Mouse (Mus musculus): ENCODE results near the gene Dcaf6. TPM values are rescaled to one million over a fixed set of nuclear protein-coding genes. Genes with fewer than 3 reads are reported as not detected.

The Dcaf6 gene
- polyA plus RNA-seq, 1 experiment from 2014 or later = 17.4 TPM

DNA sequence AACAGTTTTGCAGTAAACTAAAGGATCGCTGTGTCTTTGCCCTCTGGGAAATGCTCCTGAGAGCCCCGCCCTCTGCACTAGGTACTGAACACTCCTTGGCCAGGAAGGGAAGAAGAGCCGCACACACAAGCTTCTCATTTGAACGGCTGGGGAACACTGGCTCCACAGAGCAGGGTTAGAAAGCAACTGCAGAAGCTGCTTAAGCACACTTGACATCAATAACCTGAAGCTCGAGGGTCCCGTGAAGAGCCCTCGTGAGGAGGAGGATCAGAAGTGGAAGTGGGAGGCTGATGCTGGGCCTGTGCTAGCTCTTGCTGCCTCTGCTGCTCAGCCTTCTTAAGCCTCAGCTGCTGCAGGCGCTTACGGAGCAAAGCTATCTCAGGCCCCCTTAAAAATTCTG is 86.4 kb downstream of the Dcaf6 start:
- no peak overlapping the region for H3K4me2 ChIP-seq (ENCODE audit: low read depth, low read length)
- DNase-seq = no peak
- H3K27ac ChIP-seq (ENCODE audit: low read depth) = no peak overlapping the region
- WGBS (ENCODE audit: insufficient replicate concordance) = 83% methylated on average over 9 of the region's 9 CpGs
- H3K9ac ChIP-seq (replicated peaks) = no peak overlapping the region
- H3K9me3 ChIP-seq (ENCODE audit: low read length) = no peaks in the 10 kb centered on the region
- H3K4me1 ChIP-seq (ENCODE audit: insufficient read depth) = no peaks in the 10 kb centered on the region
- H3K27me3 ChIP-seq (ENCODE audit: insufficient read depth, low read length) = no peaks in the 10 kb centered on the region
- ATAC-seq = no peak
- H3K4me3 ChIP-seq (ENCODE audit: low read depth, low read length) = no peak overlapping the region
- TF ChIP-seq CTCF (IDR thresholded peaks at IDR 0.05; ENCODE audit: low read depth) (no peak), EP300 (IDR thresholded peaks at IDR 0.05; ENCODE audit: low read depth) (no peak)
- peaks cover 3% of the 10 kb centered on the region; the same call in 1 of the 2 replicates for H3K36me3 ChIP-seq (replicated peaks; ENCODE audit: insufficient read depth, low read length)

DNA sequence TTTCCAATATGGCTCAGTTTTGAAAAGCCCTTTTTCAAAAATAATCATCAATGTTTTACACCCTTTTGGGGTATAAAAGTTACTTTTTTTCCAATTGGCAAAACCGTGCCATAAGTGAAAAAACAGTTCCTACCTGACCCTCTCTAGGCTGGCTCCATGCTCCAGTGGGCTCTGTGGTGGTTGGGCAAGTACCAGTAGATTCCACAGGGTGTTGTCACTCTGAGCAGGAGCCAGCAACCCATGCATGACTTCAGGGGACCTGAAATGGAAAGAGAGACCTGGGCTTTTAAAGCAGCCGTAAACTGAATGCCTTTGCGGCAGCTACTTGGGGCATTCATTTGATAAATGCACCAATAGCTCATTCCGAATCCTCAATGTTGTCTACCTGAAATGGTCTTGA is 89.3 kb downstream of the Dcaf6 start:
- H3K27me3 ChIP-seq (ENCODE audit: insufficient read depth, low read length) = no peaks in the 10 kb centered on the region
- no peak overlapping the region for H3K4me2 ChIP-seq (ENCODE audit: low read depth, low read length)
- 95% methylated on average over 4 of the region's 4 CpGs for WGBS (ENCODE audit: insufficient replicate concordance)
- no peaks in the 10 kb centered on the region for H3K9me3 ChIP-seq (ENCODE audit: low read length)
- no peak overlapping the region for H3K4me3 ChIP-seq (ENCODE audit: low read depth, low read length)
- H3K27ac ChIP-seq (ENCODE audit: low read depth) = no peak overlapping the region
- H3K36me3 ChIP-seq (replicated peaks; ENCODE audit: insufficient read depth, low read length) = peaks cover 12% of the 10 kb centered on the region; the same call in 1 of the 2 replicates
- no peak overlapping the region for H3K9ac ChIP-seq (replicated peaks)
- ATAC-seq (no peak), DNase-seq (no peak)
- TF ChIP-seq CTCF (IDR thresholded peaks at IDR 0.05; ENCODE audit: low read depth) (no peak), EP300 (IDR thresholded peaks at IDR 0.05; ENCODE audit: low read depth) (no peak)
- no peaks in the 10 kb centered on the region for H3K4me1 ChIP-seq (ENCODE audit: insufficient read depth)

DNA sequence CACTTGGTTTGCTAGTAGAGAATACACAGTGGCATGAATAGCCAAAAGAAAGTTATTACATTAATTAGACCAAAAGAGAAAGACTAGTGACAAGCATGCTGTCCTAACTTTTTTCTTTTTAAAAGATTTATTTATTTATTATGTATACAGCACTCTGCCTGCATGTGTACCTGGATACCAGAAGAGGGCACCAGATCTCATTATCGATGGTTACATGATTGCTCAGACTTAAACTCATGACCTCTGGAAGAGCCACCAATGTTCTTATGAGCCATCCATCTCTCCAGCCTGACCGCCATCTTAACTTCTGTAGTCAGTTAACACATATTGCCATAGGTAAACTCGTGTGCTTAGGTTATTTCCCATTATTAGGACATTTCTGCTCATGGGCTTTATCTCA is 95.2 kb downstream of the Dcaf6 start:
- Histone ChIP-seq H3K4me1 (ENCODE audit: insufficient read depth) (no peaks in the 10 kb centered on the region), H3K27ac (ENCODE audit: low read depth) (no peak overlapping the region), H3K9ac (replicated peaks) (no peak overlapping the region), H3K36me3 (replicated peaks; ENCODE audit: insufficient read depth, low read length) (peaks cover 11% of the 10 kb centered on the region; the same call in 1 of the 2 replicates), H3K4me2 (ENCODE audit: low read depth, low read length) (no peak overlapping the region), H3K4me3 (ENCODE audit: low read depth, low read length) (no peak overlapping the region), H3K9me3 (ENCODE audit: low read length) (no peaks in the 10 kb centered on the region), H3K27me3 (ENCODE audit: insufficient read depth, low read length) (no peaks in the 10 kb centered on the region)
- TF ChIP-seq EP300 (IDR thresholded peaks at IDR 0.05; ENCODE audit: low read depth) (no peak), CTCF (IDR thresholded peaks at IDR 0.05; ENCODE audit: low read depth) (peak; percentile 49)
- DNase-seq (no peak), ATAC-seq (no peak)
- 86% methylated on average over 3 of the region's 3 CpGs for WGBS (ENCODE audit: insufficient replicate concordance)

DNA sequence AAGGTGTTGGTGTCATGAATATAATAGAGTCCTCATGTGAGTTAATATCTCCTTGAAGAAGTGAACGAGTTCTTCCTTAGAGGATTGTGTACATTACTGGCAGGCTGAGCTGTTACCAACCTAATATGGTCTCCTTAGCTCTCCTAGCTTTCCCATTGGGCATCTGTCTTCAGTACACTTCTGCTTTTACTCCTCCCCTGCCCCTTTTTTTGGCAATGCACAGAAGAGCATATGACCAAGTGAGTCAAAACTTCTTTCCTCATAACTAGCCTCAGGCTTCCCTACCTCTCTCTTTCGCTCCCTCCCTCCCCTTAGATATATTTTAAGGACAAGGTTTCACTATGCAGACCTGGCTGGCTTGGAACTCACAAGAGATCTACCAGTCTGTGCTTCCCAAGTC is 97.0 kb downstream of the Dcaf6 start:
- no peaks in the 10 kb centered on the region for H3K4me1 ChIP-seq (ENCODE audit: insufficient read depth)
- H3K9me3 ChIP-seq (ENCODE audit: low read length) = no peaks in the 10 kb centered on the region
- no peak overlapping the region for H3K4me2 ChIP-seq (ENCODE audit: low read depth, low read length)
- no peak overlapping the region for H3K27ac ChIP-seq (ENCODE audit: low read depth)
- H3K36me3 ChIP-seq (replicated peaks; ENCODE audit: insufficient read depth, low read length) = peaks cover 11% of the 10 kb centered on the region; the same call in 1 of the 2 replicates
- ATAC-seq (no peak), DNase-seq (no peak)
- no peak overlapping the region for H3K4me3 ChIP-seq (ENCODE audit: low read depth, low read length)
- no peaks in the 10 kb centered on the region for H3K27me3 ChIP-seq (ENCODE audit: insufficient read depth, low read length)
- TF ChIP-seq EP300 (IDR thresholded peaks at IDR 0.05; ENCODE audit: low read depth) = no peak
- no peak for TF ChIP-seq CTCF (IDR thresholded peaks at IDR 0.05; ENCODE audit: low read depth)
- no peak overlapping the region for H3K9ac ChIP-seq (replicated peaks)
- WGBS (ENCODE audit: insufficient replicate concordance) = 83% methylated on average over 2 of the region's 2 CpGs

DNA sequence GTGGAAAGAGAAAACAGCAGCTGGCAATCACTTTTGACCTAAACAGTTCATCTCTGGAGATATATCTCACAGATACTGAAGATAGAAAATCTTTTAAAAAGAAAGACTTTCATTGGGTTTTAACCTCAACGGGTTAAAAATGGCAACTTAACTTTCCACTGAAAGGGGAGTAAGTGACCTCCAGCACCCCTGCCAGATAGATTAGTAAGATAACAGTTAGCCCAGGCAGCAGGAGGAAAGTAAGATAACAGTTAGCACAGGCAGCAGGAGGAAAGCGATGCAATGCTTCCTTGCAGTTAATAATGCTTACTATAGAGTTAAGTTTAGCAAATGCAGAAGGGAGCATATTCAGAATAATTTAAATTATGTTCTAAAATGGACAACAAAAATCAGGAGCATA is 103.9 kb downstream of the Dcaf6 start:
- no peak for DNase-seq
- no peaks in the 10 kb centered on the region for H3K9me3 ChIP-seq (ENCODE audit: low read length)
- WGBS (ENCODE audit: insufficient replicate concordance) = 13% methylated on average over 2 of the region's 2 CpGs
- H3K9ac ChIP-seq (replicated peaks) = no peak overlapping the region
- no peaks in the 10 kb centered on the region for H3K27me3 ChIP-seq (ENCODE audit: insufficient read depth, low read length)
- TF ChIP-seq EP300 (IDR thresholded peaks at IDR 0.05; ENCODE audit: low read depth) = peak; percentile 63
- TF ChIP-seq CTCF (IDR thresholded peaks at IDR 0.05; ENCODE audit: low read depth) = no peak
- H3K4me1 ChIP-seq (ENCODE audit: insufficient read depth) = no peaks in the 10 kb centered on the region
- H3K36me3 ChIP-seq (replicated peaks; ENCODE audit: insufficient read depth, low read length) = peaks cover 10% of the 10 kb centered on the region; the same call in 1 of the 2 replicates
- no peak overlapping the region for H3K4me3 ChIP-seq (ENCODE audit: low read depth, low read length)
- no peak overlapping the region for H3K4me2 ChIP-seq (ENCODE audit: low read depth, low read length)
- ATAC-seq = no peak
- no peak overlapping the region for H3K27ac ChIP-seq (ENCODE audit: low read depth)

DNA sequence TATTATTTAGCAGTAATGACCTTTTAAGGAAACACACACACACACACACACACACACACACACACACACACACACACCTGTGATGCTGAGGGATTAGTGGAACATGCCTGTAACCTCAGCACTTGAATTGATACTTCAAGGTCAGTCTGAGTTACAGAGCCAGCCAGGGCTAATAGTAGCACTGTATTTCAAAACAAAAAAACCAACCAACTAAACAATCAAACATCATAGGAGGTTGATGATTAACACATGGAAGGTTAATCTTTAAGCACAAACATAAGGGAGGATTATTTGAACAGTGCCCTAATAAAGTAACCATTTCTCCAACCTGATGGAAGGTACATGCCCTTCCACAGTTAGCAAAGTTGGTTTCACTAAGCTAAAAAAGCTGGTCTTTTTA is 111.6 kb downstream of the Dcaf6 start:
- no peak for DNase-seq
- Histone ChIP-seq H3K9ac (replicated peaks) (no peak overlapping the region), H3K36me3 (replicated peaks; ENCODE audit: insufficient read depth, low read length) (peaks cover 19% of the 10 kb centered on the region), H3K4me3 (ENCODE audit: low read depth, low read length) (no peak overlapping the region), H3K4me2 (ENCODE audit: low read depth, low read length) (no peak overlapping the region), H3K27ac (ENCODE audit: low read depth) (peak overlapping the region; percentile 61; the same call in 1 of the 2 replicates), H3K27me3 (ENCODE audit: insufficient read depth, low read length) (no peaks in the 10 kb centered on the region), H3K4me1 (ENCODE audit: insufficient read depth) (no peaks in the 10 kb centered on the region), H3K9me3 (ENCODE audit: low read length) (no peaks in the 10 kb centered on the region)
- peak; percentile 93 for ATAC-seq
- 0 out of 2 replicates have a peak, but pooled peaks have one; percentile 31 for TF ChIP-seq EP300 (IDR thresholded peaks at IDR 0.05; ENCODE audit: low read depth)
- no peak for TF ChIP-seq CTCF (IDR thresholded peaks at IDR 0.05; ENCODE audit: low read depth)

DNA sequence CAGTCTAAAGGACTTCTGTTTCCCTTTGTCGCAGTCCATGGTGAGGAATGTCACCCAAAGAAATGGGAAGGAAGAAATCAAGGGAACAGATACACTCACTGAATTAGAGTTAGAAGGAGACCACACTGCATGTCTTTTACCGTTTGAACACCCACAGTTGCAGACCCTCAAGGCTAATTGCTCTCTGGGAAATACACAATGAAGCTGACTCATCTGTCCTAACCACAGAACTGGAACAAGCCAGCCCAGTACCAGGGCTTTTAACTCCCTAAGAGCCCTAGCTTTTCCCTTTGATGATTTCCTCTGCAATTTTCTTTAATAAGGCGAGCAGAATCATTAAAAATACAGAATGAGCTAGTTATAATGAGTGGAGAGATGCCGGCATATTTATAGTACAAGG is 115.8 kb downstream of the Dcaf6 start:
- Histone ChIP-seq H3K4me2 (ENCODE audit: low read depth, low read length) (no peak overlapping the region), H3K36me3 (replicated peaks; ENCODE audit: insufficient read depth, low read length) (peaks cover 7% of the 10 kb centered on the region), H3K27me3 (ENCODE audit: insufficient read depth, low read length) (no peaks in the 10 kb centered on the region), H3K27ac (ENCODE audit: low read depth) (no peak overlapping the region), H3K9me3 (ENCODE audit: low read length) (no peaks in the 10 kb centered on the region), H3K4me1 (ENCODE audit: insufficient read depth) (no peaks in the 10 kb centered on the region), H3K4me3 (ENCODE audit: low read depth, low read length) (no peak overlapping the region), H3K9ac (replicated peaks) (no peak overlapping the region)
- ATAC-seq (no peak), DNase-seq (no peak)
- WGBS (ENCODE audit: insufficient replicate concordance) = 55% methylated on average over 4 of the region's 4 CpGs
- TF ChIP-seq EP300 (IDR thresholded peaks at IDR 0.05; ENCODE audit: low read depth) = no peak
- no peak for TF ChIP-seq CTCF (IDR thresholded peaks at IDR 0.05; ENCODE audit: low read depth)

Data from liver, postnatal 0 days (tissue).